Mouse (Mus musculus) kidney, postnatal 25 days (tissue): ENCODE results near the gene Pola2.
A peak's percentile ranks its signal among the peaks of the same experiment; 100 is the strongest.

Experiments
- DNase-seq, 2 experiments: peaks; one replicate each; pipeline ENCODE4 v3.0.0; 2021; ENCODE audit warnings: mixed read lengths in 2 of 2

Pola2 gene

GRCm38 (mm10) chr19:5964804-5965203 lies 802 bp upstream of the Pola2 start:
- no peak for DNase-seq

GRCm38 (mm10) chr19:5962651-5963050 lies 1.4 kb downstream of the Pola2 start:
- no peak for DNase-seq

GRCm38 (mm10) chr19:5957371-5957770 lies 6.6 kb downstream of the Pola2 start:
- DNase-seq: no peak

GRCm38 (mm10) chr19:5956685-5957084 lies 7.3 kb downstream of the Pola2 start:
- DNase-seq: peak; percentile 82 to 83

- DNase-seq: peak; percentile 83 to 91
These were observed 8.0 kb downstream of the Pola2 start for GRCm38 (mm10) chr19:5955704-5956670.

GRCm38 (mm10) chr19:5954936-5955335 lies 9.1 kb downstream of the Pola2 start:
- DNase-seq: no peak

GRCm38 (mm10) chr19:5954031-5954710 lies 9.8 kb downstream of the Pola2 start:
- DNase-seq: peak; percentile 44 to 73

- no peak for DNase-seq
These were observed 10.7 kb downstream of the Pola2 start for GRCm38 (mm10) chr19:5953201-5953770.

GRCm38 (mm10) chr19:5952071-5952691 lies 11.8 kb downstream of the Pola2 start:
- DNase-seq: peak; percentile 75 to 86

- no peak for DNase-seq
These were observed 12.4 kb downstream of the Pola2 start for GRCm38 (mm10) chr19:5951631-5952030.

- peak in 1 of 2 experiments; percentile 58 for DNase-seq
These were observed 13.8 kb downstream of the Pola2 start for GRCm38 (mm10) chr19:5950218-5950617.

GRCm38 (mm10) chr19:5945891-5946290 lies 18.1 kb downstream of the Pola2 start:
- peak; percentile 26 to 43 for DNase-seq

- peak; percentile 36 to 49 for DNase-seq
These were observed 19.0 kb downstream of the Pola2 start for GRCm38 (mm10) chr19:5945027-5945426.

- DNase-seq: no peak
These were observed 19.9 kb downstream of the Pola2 start for GRCm38 (mm10) chr19:5944145-5944544.

GRCm38 (mm10) chr19:5943404-5943803 lies 20.6 kb downstream of the Pola2 start:
- no peak for DNase-seq

- no peak for DNase-seq
These were observed 21.4 kb downstream of the Pola2 start for GRCm38 (mm10) chr19:5942581-5942980.

GRCm38 (mm10) chr19:5940656-5941055 lies 23.3 kb downstream of the Pola2 start:
- no peak for DNase-seq

- DNase-seq: peak; percentile 94 to 95
These were observed 23.8 kb downstream of the Pola2 start for GRCm38 (mm10) chr19:5940173-5940572.

GRCm38 (mm10) chr19:5939715-5940114 lies 24.3 kb downstream of the Pola2 start:
- DNase-seq: no peak

GRCm38 (mm10) chr19:5938516-5938915 lies 25.5 kb downstream of the Pola2 start:
- DNase-seq: no peak

- no peak for DNase-seq
These were observed 26.1 kb downstream of the Pola2 start for GRCm38 (mm10) chr19:5937836-5938406.

GRCm38 (mm10) chr19:5937095-5937835 lies 26.7 kb downstream of the Pola2 start:
- DNase-seq: no peak
